Mouse (Mus musculus) layer of hippocampus, adult 9-11 months (tissue): Measurements from ENCODE around the gene Gria3.

Experiments used
- DNase-seq: peaks from one replicate; pipeline ENCODE4 v3.0.0; 2022

The Gria3 gene

GRCm38 (mm10) chrX:41578797-41579196 is 178.1 kb downstream of the Gria3 start:
- no peak for DNase-seq

DNA sequence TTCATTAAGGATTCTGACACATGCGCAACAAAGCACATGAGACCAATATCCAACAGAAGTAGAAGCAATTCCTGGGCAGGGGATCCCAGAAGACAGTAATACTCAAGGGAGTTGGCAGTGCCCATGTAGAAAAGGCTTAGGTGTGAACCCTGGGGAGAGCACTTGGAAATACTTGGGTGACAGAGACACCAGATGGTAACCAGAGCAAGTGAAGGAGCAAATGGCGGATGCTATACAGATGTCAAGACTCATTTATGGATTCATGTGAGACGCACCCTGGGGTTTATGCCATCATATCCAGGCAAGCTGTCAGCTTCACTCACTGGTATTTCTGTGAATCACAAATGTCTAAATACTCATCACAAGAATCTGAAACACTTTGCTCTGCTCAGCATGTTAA is 187.0 kb downstream of the Gria3 start:
- no peak for DNase-seq

- DNase-seq: no peak
Observed at GRCm38 (mm10) chrX:41607181-41607580, 206.5 kb downstream of the Gria3 start.

GRCm38 (mm10) chrX:41614920-41615319 is 214.3 kb downstream of the Gria3 start:
- no peak for DNase-seq

GRCm38 (mm10) chrX:41616928-41617327 is 216.3 kb downstream of the Gria3 start:
- DNase-seq: no peak

DNA sequence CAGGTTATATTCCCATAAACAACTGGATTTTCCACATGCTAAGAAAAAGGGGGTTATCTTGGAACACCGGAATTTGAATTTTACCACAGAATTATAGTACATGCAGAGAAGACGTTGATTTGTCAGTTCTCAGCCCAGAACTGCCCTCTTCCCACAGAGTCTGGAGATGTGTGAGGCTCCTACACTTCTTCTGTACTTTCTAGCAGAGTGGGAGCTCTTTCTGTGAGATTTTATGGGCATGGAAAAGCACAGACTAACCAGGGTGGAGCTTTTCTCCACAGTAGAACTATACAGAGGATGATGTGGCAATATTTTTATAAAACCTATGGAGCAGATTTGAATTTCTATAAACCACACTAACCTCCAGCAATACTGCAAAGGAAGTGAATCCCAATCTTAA is 217.7 kb downstream of the Gria3 start:
- no peak for DNase-seq

DNA sequence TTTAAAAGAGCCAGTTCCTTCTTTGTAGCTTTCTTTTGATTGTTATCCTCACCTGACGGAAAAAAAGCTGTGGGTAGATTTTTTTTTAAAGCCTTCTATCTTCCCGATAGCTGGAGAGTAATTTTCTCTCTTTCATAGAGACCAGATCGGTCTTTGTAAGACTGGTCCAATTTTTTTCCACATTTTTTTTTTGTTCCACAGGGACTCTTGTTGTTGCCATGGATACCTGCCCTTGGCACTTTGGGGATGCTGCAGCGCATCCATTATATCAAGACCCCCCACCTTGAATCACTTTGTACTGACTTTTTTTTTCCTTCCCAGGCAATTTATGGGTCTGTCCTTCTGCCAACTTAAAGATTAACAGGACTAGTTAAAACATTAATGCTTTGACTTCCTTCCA is 232.9 kb downstream of the Gria3 start:
- DNase-seq: no peak

GRCm38 (mm10) chrX:41644954-41645353 is 244.3 kb downstream of the Gria3 start:
- DNase-seq: no peak

DNA sequence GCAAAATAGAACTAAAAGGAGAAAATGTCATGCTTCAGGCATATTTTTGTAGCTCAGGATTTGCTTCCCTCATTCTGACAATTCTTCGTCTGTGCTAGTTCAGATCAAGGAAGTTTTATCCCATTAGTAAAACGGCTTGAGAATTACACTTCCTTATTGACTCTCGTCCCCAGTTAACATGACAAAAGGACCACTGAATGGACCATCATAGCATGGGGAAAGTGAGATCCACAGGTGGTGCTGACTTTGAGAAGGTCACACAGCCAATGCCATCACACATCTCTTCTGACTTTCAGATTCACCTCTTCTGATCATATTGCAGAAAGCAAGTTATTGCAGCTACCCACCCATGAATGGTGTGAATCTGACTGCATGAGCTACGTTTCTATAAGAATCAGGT is 257.1 kb downstream of the Gria3 start:
- no peak for DNase-seq

DNA sequence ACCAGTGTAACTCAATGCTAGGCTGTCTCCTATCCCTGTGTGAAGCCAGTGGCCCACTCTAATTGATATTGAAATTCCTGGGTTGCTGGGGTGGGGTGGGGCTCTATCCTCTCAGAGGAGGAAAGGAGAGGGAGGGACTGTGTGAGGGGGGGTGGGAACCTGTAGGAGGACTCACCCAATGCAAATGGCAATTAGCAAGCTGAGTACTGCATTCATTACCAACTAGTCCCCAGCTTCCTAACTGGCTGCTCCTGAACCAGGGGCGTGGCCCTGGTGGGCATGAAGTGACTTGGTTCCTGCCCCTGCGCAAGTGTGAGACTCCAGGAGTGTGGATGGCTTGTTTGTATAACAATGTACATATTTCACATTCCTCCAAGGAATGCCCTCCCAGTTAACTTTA is 288.2 kb downstream of the Gria3 start:
- no peak for DNase-seq

- DNase-seq: no peak
Observed at GRCm38 (mm10) chrX:41692076-41692475, 291.4 kb downstream of the Gria3 start.
